Mouse (Mus musculus) thymus, adult 2 months (tissue): Measurements from ENCODE around the gene Rnaseh2c.

ENCODE experiments used
- CTCF ChIP-seq: fragments of 200-500 bp; IDR thresholded peaks from 2 replicates; pipeline ENCODE4 v1.5.1; 2012; ENCODE audit warnings: mild to moderate bottlenecking, control low read depth, low read length, moderate library complexity, borderline replicate concordance; ENCODE audit not compliant: control insufficient read depth, poor library complexity, insufficient read depth; ENCODE audit errors: extremely low read depth
- POLR2A ChIP-seq: fragments of 200-500 bp; IDR thresholded peaks from 2 replicates; pipeline ENCODE4 v1.6.1; 2012; ENCODE audit warnings: mild to moderate bottlenecking, low read length, control low read depth, moderate library complexity; ENCODE audit not compliant: control insufficient read depth, poor library complexity, insufficient read depth; ENCODE audit errors: extremely low read depth

DNA sequence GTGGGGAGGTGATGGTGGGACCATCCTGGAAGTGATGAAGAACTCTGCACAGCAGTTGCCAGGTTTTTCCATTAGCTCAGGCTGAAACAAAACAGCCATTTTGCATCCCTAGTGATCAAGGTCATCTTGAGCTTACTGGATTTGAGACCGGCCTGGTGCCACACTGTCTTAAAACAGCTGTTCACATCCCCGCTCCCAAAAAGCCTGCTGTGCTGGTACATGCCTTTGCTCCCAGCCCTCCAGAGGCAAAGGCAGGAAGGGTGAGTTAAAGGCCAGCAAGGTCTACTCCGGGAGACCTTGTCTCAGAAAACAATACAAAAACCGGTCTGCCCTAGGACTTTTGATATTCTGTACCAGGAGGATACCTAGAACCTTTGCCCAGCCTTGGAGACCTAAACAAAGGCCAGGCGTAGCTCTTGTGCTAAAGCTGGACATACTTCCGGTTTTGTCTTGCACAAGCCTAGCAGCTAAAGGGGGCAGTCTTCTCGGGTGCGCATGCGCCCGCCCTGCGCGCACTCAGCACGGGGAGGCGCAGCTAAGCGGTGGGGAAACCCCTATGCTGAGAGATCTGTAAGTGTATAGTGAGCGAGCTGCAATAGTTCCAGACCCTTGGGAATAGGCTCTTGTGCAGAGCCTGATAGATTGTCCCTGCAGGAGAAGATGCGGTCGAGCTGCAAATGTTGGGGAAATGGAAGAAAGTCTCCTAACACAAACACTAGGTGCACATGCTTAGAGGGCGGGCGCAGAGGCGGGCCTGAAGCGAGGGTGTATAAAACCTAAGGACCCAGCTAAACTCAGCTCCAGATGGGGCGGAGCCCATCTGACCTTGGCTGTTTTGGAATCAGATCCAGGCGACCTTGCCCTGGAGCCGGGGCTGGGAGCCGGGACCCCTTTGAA is 47.0 kb downstream of the Rnaseh2c start:
- TF ChIP-seq CTCF (no peak), POLR2A (no peak)
